Mouse (Mus musculus) thymus, postnatal 10 days (tissue): Measurements from ENCODE around the gene Zfp719.

ENCODE experiments used
- DNase-seq, 2 experiments: peaks; one replicate each; pipeline ENCODE4 v3.0.0; 2021; ENCODE audit warnings: low spot score in 2 of 2

Gene Zfp719

DNA sequence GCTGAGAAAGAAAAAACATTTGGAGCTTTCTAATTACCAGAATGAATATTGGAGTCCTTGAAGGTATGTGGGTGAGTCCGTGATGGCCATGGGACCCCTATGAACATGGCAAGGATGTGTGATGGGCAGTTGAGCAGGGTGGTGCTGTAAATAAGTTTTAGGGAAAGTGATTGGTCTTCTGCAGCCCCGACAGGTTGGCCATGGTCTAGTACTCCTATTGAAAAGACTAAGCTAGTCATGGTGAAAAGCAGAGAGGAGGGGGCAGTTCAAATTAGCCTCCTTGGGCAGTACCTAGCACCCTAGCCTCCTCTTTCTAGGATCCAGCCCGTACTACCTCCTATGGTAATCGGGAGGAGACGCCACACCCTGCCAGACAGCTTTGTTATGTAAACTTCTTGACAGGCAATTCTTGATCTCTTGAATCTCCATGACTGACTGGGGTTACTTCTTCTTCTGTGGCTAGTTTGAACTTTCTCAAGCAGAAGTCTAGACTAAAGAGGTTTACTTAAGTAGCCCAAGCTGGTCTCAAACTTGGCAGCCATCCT lies 28.4 kb downstream of the Zfp719 start:
- DNase-seq = no peak

DNA sequence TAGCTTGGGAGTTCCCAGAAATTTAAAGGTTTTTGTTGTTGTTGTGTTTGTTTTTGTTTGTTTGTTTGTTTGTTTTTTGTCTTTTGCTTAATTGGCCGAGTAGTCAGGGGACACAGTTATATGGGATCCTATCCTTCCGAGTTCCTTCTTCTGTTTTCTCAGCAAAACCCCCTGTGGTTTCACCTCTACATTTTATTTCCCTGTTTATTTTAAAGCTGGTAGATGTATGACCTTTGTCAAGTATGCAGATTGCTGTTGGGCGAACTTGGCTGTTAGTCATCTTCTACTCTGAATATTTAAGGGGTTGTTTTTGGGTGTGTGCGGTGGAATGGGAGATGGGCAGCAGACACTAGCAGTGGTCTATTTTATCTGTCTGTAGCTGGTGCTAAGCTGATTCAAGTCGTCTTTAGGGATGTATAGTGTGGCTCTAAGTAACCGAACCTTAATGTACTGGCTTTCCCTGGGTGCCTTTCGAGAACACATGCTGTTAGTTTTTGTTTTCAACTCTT lies 29.0 kb downstream of the Zfp719 start:
- no peak for DNase-seq

DNA sequence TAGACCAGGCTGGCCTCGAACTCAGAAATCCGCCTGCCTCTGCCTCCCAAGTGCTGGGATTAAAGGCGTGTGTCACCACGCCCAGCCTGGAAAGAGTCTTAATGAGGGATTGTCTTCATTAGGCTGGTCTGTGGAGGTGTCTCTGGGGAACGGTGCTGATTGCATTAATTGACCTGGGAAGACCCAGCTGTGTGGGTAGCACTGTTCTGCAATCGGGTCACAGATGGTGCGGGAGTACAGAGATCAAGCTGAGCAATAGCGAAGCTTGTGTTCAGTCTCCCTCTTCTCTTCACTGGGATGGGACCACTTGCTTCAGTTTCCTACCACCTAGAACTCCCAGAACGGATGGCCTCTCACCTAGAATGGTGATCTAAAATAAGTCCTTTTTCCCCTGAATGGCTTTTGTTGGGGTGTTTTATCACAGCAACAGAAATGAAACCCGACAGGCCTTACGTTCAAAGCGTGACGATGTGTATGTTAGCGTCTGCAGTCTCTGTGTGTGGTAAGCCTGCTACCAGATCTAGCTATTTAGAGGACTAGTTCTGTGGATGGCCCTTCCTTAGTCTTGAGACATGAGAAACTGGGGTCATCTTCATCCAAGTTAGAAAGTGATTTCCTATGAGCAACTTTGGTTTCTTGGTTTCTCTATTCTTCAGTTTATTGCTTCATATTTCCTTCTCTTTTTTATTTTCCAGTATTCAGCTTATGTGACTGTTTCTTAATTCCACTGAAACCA lies 34.6 kb downstream of the Zfp719 start:
- DNase-seq = no peak

DNA sequence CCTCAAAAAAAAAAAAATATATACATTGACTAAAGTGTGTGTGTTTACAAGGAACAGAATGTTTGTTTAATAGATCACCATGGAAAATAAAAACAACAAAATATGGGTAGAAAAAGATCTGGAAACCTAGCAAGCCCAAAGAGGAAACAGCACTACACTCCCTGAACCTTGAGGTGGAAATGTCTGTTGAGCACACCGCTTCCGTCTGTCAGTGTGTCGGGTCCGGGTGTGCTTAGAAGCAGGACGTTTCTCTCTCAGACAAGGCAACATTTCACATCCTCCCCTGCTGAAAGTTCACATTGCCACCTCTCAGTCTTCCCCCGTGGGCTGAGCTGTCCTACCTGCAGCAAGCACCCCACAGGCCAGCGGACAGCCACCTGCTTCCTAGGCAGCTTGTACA lies 43.5 kb downstream of the Zfp719 start:
- no peak for DNase-seq

DNA sequence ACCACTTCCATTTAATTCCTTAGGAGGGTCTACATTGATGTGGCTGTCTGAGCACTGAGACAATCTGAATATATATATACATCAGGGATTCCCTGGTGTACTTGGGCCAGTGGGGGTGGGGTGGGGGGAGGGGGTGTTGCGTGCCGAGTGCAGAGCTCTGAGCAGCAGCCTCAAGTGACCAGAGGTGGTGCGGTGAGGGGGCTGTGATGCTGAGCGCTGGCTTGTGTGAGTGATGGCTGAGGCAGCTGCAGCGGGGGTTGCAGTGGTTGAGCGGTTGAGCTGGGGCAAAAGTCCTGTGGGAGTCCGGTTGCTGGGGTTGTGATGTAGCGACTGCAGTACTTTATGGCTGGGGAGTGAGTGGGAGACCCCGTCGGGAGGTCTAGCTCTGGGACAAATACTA lies 44.4 kb downstream of the Zfp719 start:
- DNase-seq = no peak

DNA sequence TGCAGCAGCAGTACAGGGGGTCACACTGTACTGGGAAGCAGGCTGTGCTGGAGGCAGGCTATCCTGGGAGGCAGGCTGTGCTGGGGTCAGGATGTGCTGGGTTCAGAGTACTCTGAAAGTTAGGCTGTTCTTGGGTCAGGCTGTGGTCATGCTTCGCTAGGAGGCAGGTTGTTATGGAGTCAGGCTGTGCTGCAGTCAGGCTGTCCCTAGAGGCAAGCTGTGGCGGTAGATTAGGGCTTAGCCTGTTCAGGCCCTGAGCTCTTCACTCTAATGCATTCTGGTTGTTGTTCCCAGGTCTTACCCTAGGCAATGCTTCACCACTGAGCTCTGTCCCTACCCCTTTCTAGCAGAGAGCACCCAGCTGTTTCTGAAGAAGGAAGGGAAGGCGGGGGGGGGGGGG lies 45.7 kb downstream of the Zfp719 start:
- DNase-seq = no peak

DNA sequence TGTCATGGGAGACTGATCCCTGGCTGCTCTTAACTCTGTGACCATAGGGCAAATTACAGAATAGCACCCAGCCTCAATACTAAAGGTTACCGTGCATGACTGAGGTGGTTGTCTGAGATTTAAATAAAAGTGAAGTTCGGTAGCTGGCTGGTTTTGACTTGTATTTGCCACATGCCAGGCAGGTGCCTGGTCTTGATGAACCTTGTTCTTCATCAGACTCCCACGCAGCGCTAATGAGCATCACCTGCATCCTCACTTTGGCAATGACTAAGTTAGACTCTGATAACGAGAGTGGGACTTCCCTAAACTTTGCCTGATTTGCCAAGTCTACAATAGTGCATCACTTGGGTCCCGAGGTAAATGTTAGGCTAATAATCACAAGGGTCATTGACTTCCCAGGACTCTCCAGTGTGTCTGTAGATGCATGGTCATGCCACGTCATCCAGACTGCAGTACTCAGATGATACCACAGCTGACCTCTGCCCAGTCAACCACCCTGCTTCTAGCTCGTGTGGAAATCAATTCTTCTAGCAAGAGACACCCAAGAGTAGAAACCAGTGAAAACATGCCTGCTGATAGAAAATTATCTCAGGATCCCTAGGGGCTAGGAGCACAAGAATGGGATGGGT lies 46.5 kb downstream of the Zfp719 start:
- DNase-seq = no peak

DNA sequence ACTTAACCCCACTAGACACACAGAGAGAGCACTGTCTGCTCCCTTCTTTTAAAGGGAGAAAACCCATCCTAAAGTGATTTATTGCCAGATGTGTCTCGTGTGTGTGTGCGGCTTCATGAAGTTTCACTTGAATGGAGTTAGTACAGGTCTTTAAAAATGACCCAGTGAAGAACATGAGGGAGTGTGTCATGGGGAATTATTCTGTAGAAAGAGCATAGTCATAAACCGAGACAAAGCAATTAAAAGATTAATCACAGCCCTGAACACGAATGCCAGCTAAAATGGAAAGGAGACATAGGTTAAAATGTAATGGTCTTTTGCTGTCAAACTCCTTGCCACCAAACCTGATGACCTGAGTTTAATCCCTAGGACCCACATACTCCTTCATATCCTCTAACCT lies 54.5 kb downstream of the Zfp719 start:
- DNase-seq = no peak

DNA sequence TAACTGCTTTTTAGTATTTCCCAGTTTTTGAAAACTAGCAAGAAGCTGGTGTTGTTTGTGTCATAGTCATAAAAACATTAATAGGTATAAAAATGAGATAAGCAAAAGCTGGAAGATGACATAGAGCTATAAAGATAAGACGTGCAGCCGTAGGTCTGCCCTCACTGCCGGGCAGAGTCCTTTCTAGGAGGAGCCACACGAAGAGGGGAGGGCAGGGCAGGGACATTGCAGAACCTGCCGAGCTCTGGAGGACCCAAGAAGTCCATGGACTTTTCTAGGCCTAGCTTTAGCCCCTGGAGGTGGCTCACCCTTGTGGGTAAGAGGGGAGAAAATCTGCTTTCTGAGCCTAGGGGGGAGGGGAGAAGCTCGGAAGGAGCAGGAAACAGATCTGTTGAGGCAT lies 55.1 kb downstream of the Zfp719 start, which contains the start of gene Ceacam18:
TSS of gene Ceacam18 (plus strand) at position 208 of the 400 bp plus-strand sequence.
- DNase-seq = no peak

DNA sequence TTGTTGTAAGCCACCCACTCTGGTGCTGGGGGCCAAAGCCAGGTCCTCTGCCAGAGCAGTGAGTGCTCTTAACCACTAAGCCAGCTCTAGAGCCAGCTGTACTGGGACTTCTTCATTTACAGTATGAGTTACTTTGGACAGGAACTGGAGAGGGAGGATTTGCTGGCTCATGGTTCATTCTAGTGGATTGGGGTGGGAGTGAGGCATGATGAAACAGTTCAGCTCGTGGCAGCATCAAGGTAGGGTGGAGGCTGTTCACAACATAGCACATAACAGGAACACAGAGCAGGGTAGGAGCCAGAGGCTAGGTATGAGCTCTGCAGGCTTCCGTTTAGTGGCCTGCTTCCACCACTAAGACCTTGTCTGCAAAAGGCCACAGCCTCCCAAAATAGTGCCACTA lies 56.8 kb downstream of the Zfp719 start:
- no peak for DNase-seq

DNA sequence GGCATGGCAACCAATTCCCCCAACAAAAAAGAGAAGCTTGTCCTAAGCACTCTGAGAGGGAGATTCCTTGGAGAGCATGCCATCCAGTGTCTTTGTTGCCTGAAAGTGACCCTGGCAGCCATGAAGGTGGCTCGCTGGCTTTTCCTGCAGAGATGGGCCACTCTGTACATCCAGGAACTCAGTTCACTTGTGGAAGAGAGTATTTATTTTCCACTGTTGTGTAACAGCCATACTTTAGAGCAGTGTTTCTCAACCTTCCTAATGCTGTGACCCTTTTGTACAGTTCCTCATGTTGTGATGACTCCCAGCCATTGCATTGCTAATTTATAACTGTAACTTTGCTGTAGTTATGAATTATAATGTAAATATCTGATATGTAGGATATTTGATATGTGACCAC lies 57.7 kb downstream of the Zfp719 start:
- DNase-seq = no peak

DNA sequence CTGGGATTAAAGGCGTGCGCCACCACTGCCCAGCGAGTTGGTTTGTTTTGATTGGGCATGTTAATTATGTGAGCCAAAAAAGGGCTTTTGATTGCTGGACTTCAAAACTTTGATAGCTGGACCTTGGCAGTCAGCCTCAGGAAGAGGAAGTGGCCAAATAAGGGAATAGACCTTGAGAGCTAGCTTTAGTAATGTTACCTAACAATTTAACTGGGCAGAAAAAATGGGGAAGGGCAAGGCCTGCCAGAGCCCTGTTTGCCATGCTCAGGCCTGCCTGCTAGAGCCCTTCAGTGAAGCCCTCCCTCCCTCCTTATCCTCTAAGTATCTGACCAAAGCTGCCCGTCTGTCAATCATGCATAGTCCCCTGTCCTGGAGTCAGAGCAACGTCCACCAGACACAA lies 63.2 kb downstream of the Zfp719 start:
- DNase-seq = no peak
